Mouse (Mus musculus) heart, postnatal 0 days (tissue): Measurements from ENCODE around the gene Casr.

Experiments used
- CTCF ChIP-seq: IDR thresholded peaks from 2 replicates; pipeline ENCODE4 v1.5.1; 2016; ENCODE audit warnings: antibody characterized with exemption, control low read depth, low read depth
- EP300 ChIP-seq: IDR thresholded peaks from 2 replicates; pipeline ENCODE4 v1.6.1; 2016; ENCODE audit warnings: antibody characterized with exemption, low read depth

DNA sequence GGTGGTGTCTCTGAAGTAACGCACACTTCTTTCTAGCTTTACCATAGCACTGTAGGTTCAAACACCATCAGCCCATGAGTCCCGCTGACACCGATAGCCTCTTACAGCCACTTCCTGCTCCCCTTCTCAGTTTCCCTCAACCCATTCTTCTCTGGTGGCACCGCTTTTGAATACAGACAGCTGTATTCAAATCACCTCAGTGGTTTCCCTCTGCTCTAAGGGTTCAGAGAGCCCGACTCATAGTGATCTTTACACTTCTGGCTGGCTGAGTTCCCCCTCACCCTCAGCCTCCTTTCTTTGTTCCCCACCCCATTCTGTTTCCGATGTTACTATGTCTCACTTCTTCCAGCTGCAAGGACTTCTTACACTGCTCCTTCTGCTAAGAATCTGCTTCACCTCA, 21.1 kb downstream of the Casr start:
- TF ChIP-seq CTCF = no peak
- TF ChIP-seq EP300 = no peak
